Mouse (Mus musculus) liver, postnatal 0 days (tissue): ENCODE data around the gene Tmf1.

Experiments used
- CTCF ChIP-seq: sonication (generic); IDR thresholded peaks from 2 replicates; pipeline ENCODE4 v1.5.1; 2016; ENCODE audit warnings: antibody characterized with exemption, low read depth
- EP300 ChIP-seq: IDR thresholded peaks from 2 replicates; pipeline ENCODE4 v1.6.1; 2016; ENCODE audit warnings: antibody characterized with exemption, low read depth, mild to moderate bottlenecking

GRCm38 (mm10) chr6:97204252-97204869 is 25.4 kb upstream of the Tmf1 start:
- TF ChIP-seq CTCF (no peak), EP300 (no peak)
